15 mouse cellular contexts compared by ENCODE assay signal in the genomic region with DNA sequence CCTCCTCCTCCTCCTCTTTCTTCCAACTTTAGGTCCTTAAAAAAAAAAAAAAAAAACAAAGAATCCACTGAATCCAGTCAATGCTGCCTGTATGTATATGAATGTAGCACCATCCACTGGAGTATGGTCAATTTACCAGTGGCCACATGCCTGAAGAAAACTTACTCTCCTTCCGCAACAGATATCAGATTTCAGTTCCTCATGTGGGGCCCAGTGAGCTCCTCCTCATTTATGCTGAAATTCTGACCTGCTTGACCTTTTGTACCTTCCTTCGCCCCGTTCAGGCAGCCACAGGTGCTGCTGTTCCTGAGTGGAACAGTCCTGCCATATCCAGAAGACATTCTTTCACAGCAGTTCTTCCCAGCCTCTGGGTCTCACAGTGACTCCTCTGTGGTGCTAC.
"Had no signal": no experiment of that assay in that cellular context is flagged by ENCODE, and none has a peak within 500 bp of the region (broad histone marks: within the 10 kb centered on the region; RNA-seq: fewer than 3 reads in every experiment).

No protein-coding gene starts in this region.

- DNase-seq: kidney, adult 2 months; kidney, postnatal 14 days; retina, postnatal 1 day; right cerebral cortex, postnatal 4 days; spleen, adult 18-20 months; thymus, adult 18-20 months; thymus, postnatal 14 days had no signal

- H3K27ac ChIP-seq: kidney, embryonic 15.5 days; left cerebral cortex, adult 2 months; limb, embryonic 15.5 days; liver, embryonic 12.5 days; midbrain, embryonic 12.5 days had no signal

- H3K9ac ChIP-seq: kidney, embryonic 15.5 days; limb, embryonic 15.5 days; liver, embryonic 12.5 days; midbrain, embryonic 12.5 days had no signal

- H3K9me3 ChIP-seq: kidney, embryonic 15.5 days; limb, embryonic 15.5 days; liver, embryonic 12.5 days; midbrain, embryonic 12.5 days had no signal

- H3K27me3 ChIP-seq: kidney, embryonic 15.5 days; limb, embryonic 15.5 days; liver, embryonic 12.5 days; midbrain, embryonic 12.5 days had no signal

- H3K4me3 ChIP-seq: kidney, embryonic 15.5 days; left cerebral cortex, adult 2 months; limb, embryonic 15.5 days; liver, embryonic 12.5 days; midbrain, embryonic 12.5 days; myocyte had no signal

- ATAC-seq: intestine, embryonic 16.5 days; liver, embryonic 12.5 days; midbrain, embryonic 16.5 days had no signal

- H3K4me1 ChIP-seq: kidney, embryonic 15.5 days; limb, embryonic 15.5 days; liver, embryonic 12.5 days had no signal

- H3K36me3 ChIP-seq: kidney, embryonic 15.5 days; limb, embryonic 15.5 days; liver, embryonic 12.5 days; midbrain, embryonic 12.5 days had no signal

- H3K4me2 ChIP-seq: kidney, embryonic 15.5 days; limb, embryonic 15.5 days; liver, embryonic 12.5 days; midbrain, embryonic 12.5 days had no signal
